Mouse (Mus musculus) midbrain, embryonic 11.5 days (tissue): ENCODE measurements around the gene Mark4. TPM values are rescaled to one million over a fixed set of nuclear protein-coding genes. Genes with fewer than 3 reads are reported as not detected.

Experiments
- ATAC-seq: fragments of 200-750 bp; cut with Nextera tagmentation; 2 replicates; pipeline ENCODE4 v1.8.0; 2017; ENCODE audit warnings: moderate TSS enrichment, moderate library complexity; ENCODE audit not compliant: low FRiP score
- DNase-seq: peaks from one replicate; pipeline ENCODE4 v3.0.0; 2015; ENCODE audit warnings: low spot score; ENCODE audit errors: missing footprints
- H3K27ac ChIP-seq: fragments of 300-500 bp; sonication (generic); 2 replicates; pipeline ENCODE4 v1.5.1; 2014; ENCODE audit warnings: low read depth, low read length
- H3K27me3 ChIP-seq: fragments of 300-500 bp; sonication (generic); 2 replicates; pipeline ENCODE4 v1.6.1; 2014; ENCODE audit warnings: mild to moderate bottlenecking, low read length, moderate library complexity, mixed read lengths; ENCODE audit not compliant: control insufficient read depth, insufficient read depth
- H3K36me3 ChIP-seq: fragments of 300-500 bp; sonication (generic); 2 replicates; pipeline ENCODE4 v1.6.1; 2014; ENCODE audit warnings: mild to moderate bottlenecking, low read length, moderate library complexity, mixed read lengths; ENCODE audit not compliant: control insufficient read depth, insufficient read depth
- H3K4me1 ChIP-seq: fragments of 300-500 bp; sonication (generic); 2 replicates; pipeline ENCODE4 v1.6.1; 2014; ENCODE audit warnings: low read length; ENCODE audit not compliant: control insufficient read depth, insufficient read depth
- H3K4me2 ChIP-seq: fragments of 300-500 bp; sonication (generic); 2 replicates; pipeline ENCODE4 v1.6.1; 2014; ENCODE audit warnings: mild to moderate bottlenecking, moderate library complexity
- H3K4me3 ChIP-seq: fragments of 300-500 bp; sonication (generic); 2 replicates; pipeline ENCODE4 v1.5.1; 2014; ENCODE audit warnings: low read depth, low read length
- H3K9ac ChIP-seq: fragments of 300-500 bp; sonication (generic); 2 replicates; pipeline ENCODE4 v1.6.1; 2014; ENCODE audit warnings: low read length
- H3K9me3 ChIP-seq: fragments of 300-500 bp; sonication (generic); 2 replicates; pipeline ENCODE4 v1.6.1; 2016; ENCODE audit warnings: low read length; ENCODE audit not compliant: control insufficient read depth
- WGBS: fragments of 180-500 bp; shearing (Covaris S2); extraction: QIAGEN DNeasy Blood & Tissue Kit; methylation state at CpG from one replicate; pipeline ENCODE4 v1.1.7; 2014; 5-methylcytosine and 5-hydroxymethylcytosine counted together
- polyA plus RNA-seq: library from polyadenylated mRNA; unstranded; fragments of >200 nt; fragmentation: Nextera tagmentation; extraction: Ambion mirVana; gene quantifications from 2 replicates; pipeline ENCODE4 v1.2.1, GENCODE M21; 2014

Mark4 gene
- polyA plus RNA-seq, 1 experiment from 2014 or later: 10.7 TPM

GRCm38 (mm10) chr7:19420121-19420520, 38.5 kb downstream of the Mark4 start:
- Histone ChIP-seq H3K4me1 (0 out of 2 replicates have a peak, but pooled peaks cover 3% of the 10 kb centered on the region), H3K36me3 (no peaks in the 10 kb centered on the region), H3K27me3 (peaks cover 22% of the 10 kb centered on the region), H3K9ac (no peak overlapping the region), H3K27ac (no peak overlapping the region), H3K9me3 (no peaks in the 10 kb centered on the region), H3K4me2 (no peak overlapping the region), H3K4me3 (no peak overlapping the region)
- ATAC-seq: no peak
- no peak for DNase-seq
- 7% methylated on average over 28 of the region's 28 CpGs for WGBS

GRCm38 (mm10) chr7:19416590-19416989, 42.0 kb downstream of the Mark4 start:
- no peaks in the 10 kb centered on the region for H3K9me3 ChIP-seq
- H3K27ac ChIP-seq: no peak overlapping the region
- no peak overlapping the region for H3K4me3 ChIP-seq
- WGBS: 83% methylated on average over 15 of the region's 15 CpGs
- H3K27me3 ChIP-seq: peaks cover 22% of the 10 kb centered on the region
- H3K4me2 ChIP-seq: no peak overlapping the region
- DNase-seq: no peak
- H3K36me3 ChIP-seq: no peaks in the 10 kb centered on the region
- H3K9ac ChIP-seq: no peak overlapping the region
- H3K4me1 ChIP-seq: 0 out of 2 replicates have a peak, but pooled peaks cover 3% of the 10 kb centered on the region
- no peak for ATAC-seq

GRCm38 (mm10) chr7:19413525-19413924, 45.1 kb downstream of the Mark4 start:
- no peak for ATAC-seq
- H3K4me3 ChIP-seq: no peak overlapping the region
- WGBS: 83% methylated on average over 3 of the region's 3 CpGs
- no peak overlapping the region for H3K9ac ChIP-seq
- H3K27me3 ChIP-seq: no peaks in the 10 kb centered on the region
- H3K4me1 ChIP-seq: no peaks in the 10 kb centered on the region
- no peak overlapping the region for H3K4me2 ChIP-seq
- no peaks in the 10 kb centered on the region for H3K36me3 ChIP-seq
- no peak for DNase-seq
- no peaks in the 10 kb centered on the region for H3K9me3 ChIP-seq
- no peak overlapping the region for H3K27ac ChIP-seq

GRCm38 (mm10) chr7:19411783-19412182, 46.8 kb downstream of the Mark4 start:
- Histone ChIP-seq H3K27me3 (no peaks in the 10 kb centered on the region), H3K4me2 (no peak overlapping the region), H3K4me3 (no peak overlapping the region), H3K4me1 (no peaks in the 10 kb centered on the region), H3K36me3 (no peaks in the 10 kb centered on the region), H3K9me3 (no peaks in the 10 kb centered on the region), H3K27ac (no peak overlapping the region), H3K9ac (no peak overlapping the region)
- no peak for ATAC-seq
- no peak for DNase-seq
- 79% methylated on average over 5 of the region's 5 CpGs for WGBS

GRCm38 (mm10) chr7:19410766-19411344, 47.8 kb downstream of the Mark4 start:
- Histone ChIP-seq H3K9ac (no peak overlapping the region), H3K27me3 (0 out of 2 replicates have a peak, but pooled peaks cover 2% of the 10 kb centered on the region), H3K27ac (no peak overlapping the region), H3K36me3 (no peaks in the 10 kb centered on the region), H3K9me3 (no peaks in the 10 kb centered on the region), H3K4me1 (no peaks in the 10 kb centered on the region), H3K4me2 (no peak overlapping the region), H3K4me3 (no peak overlapping the region)
- no peak for DNase-seq
- WGBS: 87% methylated on average over 11 of the region's 11 CpGs
- ATAC-seq: 0 out of 2 replicates have a peak, but pooled peaks have one; percentile 9

- Histone ChIP-seq H3K36me3 (no peaks in the 10 kb centered on the region), H3K4me3 (no peak overlapping the region), H3K9me3 (no peaks in the 10 kb centered on the region), H3K4me1 (0 out of 2 replicates have a peak, but pooled peaks cover 2% of the 10 kb centered on the region), H3K27me3 (peaks cover 5% of the 10 kb centered on the region), H3K27ac (no peak overlapping the region), H3K4me2 (no peak overlapping the region), H3K9ac (no peak overlapping the region)
- ATAC-seq: no peak
- no peak for DNase-seq
- WGBS: 65% methylated on average over 5 of the region's 6 CpGs
Measured at GRCm38 (mm10) chr7:19409753-19410152, 48.9 kb downstream of the Mark4 start.

GRCm38 (mm10) chr7:19405417-19405816, 53.2 kb downstream of the Mark4 start:
- no peak overlapping the region; the same call in 1 of the 2 replicates for H3K4me2 ChIP-seq
- peaks cover 5% of the 10 kb centered on the region; the same call in 1 of the 2 replicates for H3K4me1 ChIP-seq
- no peak overlapping the region for H3K27ac ChIP-seq
- WGBS: 3% methylated on average over 19 of the region's 19 CpGs
- no peak overlapping the region for H3K4me3 ChIP-seq
- H3K27me3 ChIP-seq: peaks cover 30% of the 10 kb centered on the region
- ATAC-seq (peak; percentile 77), DNase-seq (peak; percentile 100)
- H3K9ac ChIP-seq: no peak overlapping the region
- no peaks in the 10 kb centered on the region for H3K36me3 ChIP-seq
- H3K9me3 ChIP-seq: 0 out of 2 replicates have a peak, but pooled peaks cover 2% of the 10 kb centered on the region

GRCm38 (mm10) chr7:19404476-19404875, 54.1 kb downstream of the Mark4 start, which contains the start of gene Ckm:
Gene Ckm (plus strand): TSS chr7:19404776.
- Histone ChIP-seq H3K9me3 (0 out of 2 replicates have a peak, but pooled peaks cover 2% of the 10 kb centered on the region), H3K4me1 (peaks cover 7% of the 10 kb centered on the region; the same call in 1 of the 2 replicates), H3K27me3 (peaks cover 30% of the 10 kb centered on the region), H3K9ac (peak within 1 kb of the TSS; percentile 52), H3K4me2 (peak within 1 kb of the TSS; percentile 66), H3K27ac (no peak within 1 kb of the TSS), H3K4me3 (peak within 1 kb of the TSS; percentile 47), H3K36me3 (no peaks in the 10 kb centered on the region)
- DNase-seq (no peak), ATAC-seq (no peak)
- WGBS: 54% methylated on average over 7 of the region's 7 CpGs

- H3K9ac ChIP-seq: peak within 1 kb of the TSS; percentile 52
- H3K27me3 ChIP-seq: peaks cover 36% of the 10 kb centered on the region
- no peak within 1 kb of the TSS for H3K27ac ChIP-seq
- no peaks in the 10 kb centered on the region for H3K36me3 ChIP-seq
- peak; percentile 31 for ATAC-seq
- WGBS: 2% methylated on average over 57 of the region's 62 CpGs
- H3K9me3 ChIP-seq: 0 out of 2 replicates have a peak, but pooled peaks cover 2% of the 10 kb centered on the region
- H3K4me2 ChIP-seq: peak within 1 kb of the TSS; percentile 66
- peaks cover 10% of the 10 kb centered on the region; the same call in 1 of the 2 replicates for H3K4me1 ChIP-seq
- H3K4me3 ChIP-seq: peak within 1 kb of the TSS; percentile 47
- peak; percentile 90 for DNase-seq
Measured at GRCm38 (mm10) chr7:19403731-19404296, 54.8 kb downstream of the Mark4 start, which contains the start of gene Klc3. Gene Klc3 (minus strand): TSS chr7:19404104.
